Mouse (Mus musculus) midbrain, embryonic 11.5 days (tissue): Measurements from ENCODE around the gene Chst1. TPM values are rescaled to one million over a fixed set of nuclear protein-coding genes. Genes with fewer than 3 reads are reported as not detected.

Experiments
- ATAC-seq: fragments of 200-750 bp; cut with Nextera tagmentation; 2 replicates; pipeline ENCODE4 v1.8.0; 2017; ENCODE audit warnings: moderate TSS enrichment, moderate library complexity; ENCODE audit not compliant: low FRiP score
- DNase-seq: peaks from one replicate; pipeline ENCODE4 v3.0.0; 2015; ENCODE audit warnings: low spot score; ENCODE audit errors: missing footprints
- H3K27ac ChIP-seq: fragments of 300-500 bp; sonication (generic); 2 replicates; pipeline ENCODE4 v1.5.1; 2014; ENCODE audit warnings: low read depth, low read length
- H3K27me3 ChIP-seq: fragments of 300-500 bp; sonication (generic); 2 replicates; pipeline ENCODE4 v1.6.1; 2014; ENCODE audit warnings: mild to moderate bottlenecking, low read length, moderate library complexity, mixed read lengths; ENCODE audit not compliant: control insufficient read depth, insufficient read depth
- H3K36me3 ChIP-seq: fragments of 300-500 bp; sonication (generic); 2 replicates; pipeline ENCODE4 v1.6.1; 2014; ENCODE audit warnings: mild to moderate bottlenecking, low read length, moderate library complexity, mixed read lengths; ENCODE audit not compliant: control insufficient read depth, insufficient read depth
- H3K4me1 ChIP-seq: fragments of 300-500 bp; sonication (generic); 2 replicates; pipeline ENCODE4 v1.6.1; 2014; ENCODE audit warnings: low read length; ENCODE audit not compliant: control insufficient read depth, insufficient read depth
- H3K4me2 ChIP-seq: fragments of 300-500 bp; sonication (generic); 2 replicates; pipeline ENCODE4 v1.6.1; 2014; ENCODE audit warnings: mild to moderate bottlenecking, moderate library complexity
- H3K4me3 ChIP-seq: fragments of 300-500 bp; sonication (generic); 2 replicates; pipeline ENCODE4 v1.5.1; 2014; ENCODE audit warnings: low read depth, low read length
- H3K9ac ChIP-seq: fragments of 300-500 bp; sonication (generic); 2 replicates; pipeline ENCODE4 v1.6.1; 2014; ENCODE audit warnings: low read length
- H3K9me3 ChIP-seq: fragments of 300-500 bp; sonication (generic); 2 replicates; pipeline ENCODE4 v1.6.1; 2016; ENCODE audit warnings: low read length; ENCODE audit not compliant: control insufficient read depth
- WGBS: fragments of 180-500 bp; shearing (Covaris S2); extraction: QIAGEN DNeasy Blood & Tissue Kit; methylation state at CpG from one replicate; pipeline ENCODE4 v1.1.7; 2014; 5-methylcytosine and 5-hydroxymethylcytosine counted together
- polyA plus RNA-seq: library from polyadenylated mRNA; unstranded; fragments of >200 nt; fragmentation: Nextera tagmentation; extraction: Ambion mirVana; gene quantifications from 2 replicates; pipeline ENCODE4 v1.2.1, GENCODE M21; 2014

The Chst1 gene
- polyA plus RNA-seq: 4.2 and 4.3 TPM in 2 replicates

DNA sequence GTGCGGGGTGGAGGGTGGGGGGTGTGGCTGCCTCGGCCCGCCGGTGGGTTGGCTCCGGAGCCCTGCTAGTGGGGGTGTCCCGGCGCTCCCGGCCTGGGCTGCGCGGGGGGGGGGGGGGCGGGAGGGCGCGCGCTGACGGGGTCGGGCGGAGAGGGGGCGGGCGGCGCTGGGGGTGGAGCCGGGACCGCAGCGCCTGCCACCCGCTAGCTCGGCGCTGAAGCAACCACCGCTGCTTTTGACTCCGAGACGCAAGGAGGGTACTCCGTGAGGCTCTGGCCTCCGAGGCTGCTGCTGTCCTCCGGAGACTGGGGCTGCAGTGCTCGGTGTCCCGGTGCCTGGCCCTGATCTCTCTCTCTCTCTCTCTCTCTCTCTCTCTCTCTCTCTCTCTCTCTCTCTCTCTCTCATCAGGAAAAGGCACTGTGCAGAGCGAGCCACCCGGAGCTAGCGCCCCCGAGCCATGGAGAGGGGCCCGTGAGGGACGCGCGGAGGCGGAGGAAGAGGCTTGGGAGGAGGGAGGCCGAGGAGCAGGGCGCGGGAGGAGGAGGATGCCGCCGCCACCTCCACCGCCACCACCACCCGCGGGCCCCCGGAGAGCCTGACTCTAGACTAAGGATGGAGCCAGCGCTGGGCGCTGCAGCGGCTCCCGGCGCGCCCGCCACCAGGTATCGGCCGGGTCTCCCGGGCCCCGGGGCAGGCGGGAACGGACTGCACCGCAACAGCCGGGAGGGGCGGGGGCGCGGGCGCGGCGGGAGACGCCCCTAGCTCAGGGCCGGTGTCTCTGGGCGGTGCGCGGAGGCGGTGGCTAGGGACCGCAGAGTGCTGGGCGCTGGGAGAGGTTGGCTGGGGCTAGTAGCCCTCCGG lies at the start of gene Chst1:
Chst1 (plus strand) TSS at position 221 of the 861 bp plus-strand sequence.
- Histone ChIP-seq H3K27ac (peak within 1 kb of the TSS; percentile 27; the same call in 1 of the 2 replicates), H3K27me3 (peaks cover 14% of the 10 kb centered on the region; the same call in 1 of the 2 replicates), H3K9ac (peak within 1 kb of the TSS; percentile 77), H3K4me1 (peaks cover 14% of the 10 kb centered on the region), H3K9me3 (no peaks in the 10 kb centered on the region), H3K4me3 (peak within 1 kb of the TSS; percentile 67), H3K4me2 (peak within 1 kb of the TSS; percentile 95), H3K36me3 (no peaks in the 10 kb centered on the region)
- peak; percentile 76 for ATAC-seq
- under 1% methylated on average over 56 of the region's 82 CpGs for WGBS
- peak; percentile 95 for DNase-seq

- Histone ChIP-seq H3K9me3 (no peaks in the 10 kb centered on the region), H3K4me3 (no peak overlapping the region), H3K4me1 (no peaks in the 10 kb centered on the region), H3K4me2 (no peak overlapping the region), H3K36me3 (no peaks in the 10 kb centered on the region), H3K27me3 (no peaks in the 10 kb centered on the region), H3K27ac (no peak overlapping the region), H3K9ac (no peak overlapping the region)
- 85% methylated on average over 2 of the region's 2 CpGs for WGBS
- DNase-seq (no peak), ATAC-seq (no peak)
Measured at GRCm38 (mm10) chr2:92550051-92550450, 49.5 kb upstream of the Chst1 start.

- DNase-seq (no peak), ATAC-seq (no peak)
- no peak overlapping the region for H3K4me2 ChIP-seq
- H3K27me3 ChIP-seq: no peaks in the 10 kb centered on the region
- no peak overlapping the region for H3K27ac ChIP-seq
- H3K4me3 ChIP-seq: no peak overlapping the region
- H3K9ac ChIP-seq: no peak overlapping the region
- H3K36me3 ChIP-seq: no peaks in the 10 kb centered on the region
- no peaks in the 10 kb centered on the region for H3K4me1 ChIP-seq
- no peaks in the 10 kb centered on the region for H3K9me3 ChIP-seq
Measured at GRCm38 (mm10) chr2:92554536-92554935, 45.0 kb upstream of the Chst1 start.

- H3K27me3 ChIP-seq: no peaks in the 10 kb centered on the region
- no peak for ATAC-seq
- H3K4me2 ChIP-seq: no peak overlapping the region
- H3K27ac ChIP-seq: no peak overlapping the region
- peaks cover 2% of the 10 kb centered on the region; the same call in 1 of the 2 replicates for H3K9me3 ChIP-seq
- H3K4me1 ChIP-seq: no peaks in the 10 kb centered on the region
- no peak overlapping the region for H3K4me3 ChIP-seq
- DNase-seq: peak; percentile 73
- no peaks in the 10 kb centered on the region for H3K36me3 ChIP-seq
- no peak overlapping the region for H3K9ac ChIP-seq
- 72% methylated on average over 4 of the region's 4 CpGs for WGBS
Measured at GRCm38 (mm10) chr2:92562930-92563329, 36.6 kb upstream of the Chst1 start.

DNA sequence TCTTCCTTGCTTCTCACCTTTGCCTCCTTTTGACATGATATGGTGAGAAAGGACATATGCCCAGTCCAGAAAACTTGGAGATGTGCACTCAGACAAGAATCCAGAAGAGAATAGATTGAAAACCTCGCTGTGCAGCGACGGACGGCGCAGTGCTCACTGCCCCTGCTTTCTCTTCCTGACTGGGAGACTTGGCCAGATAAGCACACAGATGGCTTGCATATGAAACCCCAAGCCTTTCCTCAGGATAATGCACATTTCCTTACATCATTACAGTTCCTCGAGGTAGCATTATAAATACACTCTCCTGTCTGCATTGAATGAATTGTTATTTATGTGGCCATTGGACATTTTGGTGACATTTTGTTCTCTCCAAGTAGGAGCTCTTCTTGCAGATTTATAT lies 28.9 kb upstream of the Chst1 start:
- H3K4me3 ChIP-seq: no peak overlapping the region
- peak; percentile 54 for DNase-seq
- no peaks in the 10 kb centered on the region for H3K4me1 ChIP-seq
- H3K27me3 ChIP-seq: no peaks in the 10 kb centered on the region
- H3K9me3 ChIP-seq: no peaks in the 10 kb centered on the region
- H3K27ac ChIP-seq: no peak overlapping the region
- 88% methylated on average over 6 of the region's 6 CpGs for WGBS
- H3K9ac ChIP-seq: no peak overlapping the region
- no peak for ATAC-seq
- no peak overlapping the region for H3K4me2 ChIP-seq
- H3K36me3 ChIP-seq: no peaks in the 10 kb centered on the region

DNA sequence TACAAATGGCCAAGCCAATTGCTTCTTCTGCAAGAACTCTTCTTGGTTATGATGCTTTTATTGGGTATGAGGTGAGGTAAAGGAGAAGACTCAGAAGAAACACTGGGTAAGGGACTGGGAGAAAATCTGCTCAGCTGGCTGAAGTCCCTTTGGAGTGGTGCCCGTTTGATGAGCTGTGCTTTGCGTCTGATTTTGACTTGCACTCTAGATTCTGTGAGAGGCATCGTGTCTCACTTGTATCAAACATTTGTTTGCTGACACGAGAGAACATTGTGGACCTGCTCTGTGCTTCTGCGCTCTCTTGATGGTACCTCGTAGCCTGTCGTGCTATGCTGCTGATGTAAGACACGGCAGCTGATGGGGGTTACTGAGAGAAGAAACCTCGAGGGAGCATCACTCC lies 21.7 kb upstream of the Chst1 start:
- ATAC-seq (no peak), DNase-seq (peak; percentile 33)
- 84% methylated on average over 9 of the region's 9 CpGs for WGBS
- no peaks in the 10 kb centered on the region for H3K4me1 ChIP-seq
- H3K4me2 ChIP-seq: no peak overlapping the region
- no peaks in the 10 kb centered on the region for H3K27me3 ChIP-seq
- no peaks in the 10 kb centered on the region for H3K9me3 ChIP-seq
- no peak overlapping the region for H3K4me3 ChIP-seq
- no peak overlapping the region for H3K9ac ChIP-seq
- no peak overlapping the region for H3K27ac ChIP-seq
- no peaks in the 10 kb centered on the region for H3K36me3 ChIP-seq

DNA sequence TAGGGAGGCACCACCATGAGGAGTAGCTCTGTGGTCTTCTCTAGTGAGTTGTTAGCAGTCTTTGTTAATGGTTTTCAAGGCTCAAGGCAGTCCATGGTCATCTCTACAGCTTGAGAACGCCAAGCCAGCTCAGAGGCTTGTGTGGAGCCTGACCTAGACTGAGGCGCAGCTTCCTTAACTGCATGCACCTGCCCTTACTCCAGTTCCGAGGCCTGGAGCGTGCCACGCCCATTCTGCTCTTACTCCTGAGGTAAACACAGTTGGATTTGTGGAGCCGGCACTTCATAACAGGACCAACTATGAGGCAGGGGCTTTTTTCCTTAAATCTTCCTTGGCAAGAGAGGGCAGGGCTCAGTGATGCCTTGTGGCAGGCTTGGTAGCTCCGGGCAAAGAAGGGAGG lies 18.2 kb upstream of the Chst1 start:
- H3K27ac ChIP-seq: no peak overlapping the region
- no peaks in the 10 kb centered on the region for H3K27me3 ChIP-seq
- H3K36me3 ChIP-seq: no peaks in the 10 kb centered on the region
- DNase-seq: peak; percentile 57
- H3K4me3 ChIP-seq: no peak overlapping the region
- WGBS: 90% methylated on average over 7 of the region's 7 CpGs
- ATAC-seq: no peak
- no peak overlapping the region for H3K9ac ChIP-seq
- H3K4me1 ChIP-seq: no peaks in the 10 kb centered on the region
- H3K9me3 ChIP-seq: no peaks in the 10 kb centered on the region
- no peak overlapping the region for H3K4me2 ChIP-seq

GRCm38 (mm10) chr2:92582596-92582995 lies 16.9 kb upstream of the Chst1 start:
- Histone ChIP-seq H3K4me1 (no peaks in the 10 kb centered on the region), H3K4me2 (no peak overlapping the region), H3K9me3 (no peaks in the 10 kb centered on the region), H3K27ac (no peak overlapping the region), H3K9ac (no peak overlapping the region), H3K4me3 (no peak overlapping the region), H3K36me3 (no peaks in the 10 kb centered on the region), H3K27me3 (no peaks in the 10 kb centered on the region)
- ATAC-seq (no peak), DNase-seq (no peak)
- 86% methylated on average over 5 of the region's 5 CpGs for WGBS

- ATAC-seq: no peak
Measured at GRCm38 (mm10) chr2:92587806-92588205, 11.7 kb upstream of the Chst1 start.

More at GRCm38 (mm10) chr2:92587806-92588205, 11.7 kb upstream of the Chst1 start:
- DNase-seq: no peak
- H3K9me3 ChIP-seq: no peaks in the 10 kb centered on the region
- H3K4me1 ChIP-seq: no peaks in the 10 kb centered on the region
- no peak overlapping the region for H3K27ac ChIP-seq
- H3K36me3 ChIP-seq: no peaks in the 10 kb centered on the region
- no peak overlapping the region for H3K9ac ChIP-seq
- no peak overlapping the region for H3K4me3 ChIP-seq
- H3K27me3 ChIP-seq: no peaks in the 10 kb centered on the region
- WGBS: 88% methylated on average over 2 of the region's 2 CpGs
- no peak overlapping the region for H3K4me2 ChIP-seq
